Mouse (Mus musculus): Measurements from ENCODE around the gene Cltc.

DNA sequence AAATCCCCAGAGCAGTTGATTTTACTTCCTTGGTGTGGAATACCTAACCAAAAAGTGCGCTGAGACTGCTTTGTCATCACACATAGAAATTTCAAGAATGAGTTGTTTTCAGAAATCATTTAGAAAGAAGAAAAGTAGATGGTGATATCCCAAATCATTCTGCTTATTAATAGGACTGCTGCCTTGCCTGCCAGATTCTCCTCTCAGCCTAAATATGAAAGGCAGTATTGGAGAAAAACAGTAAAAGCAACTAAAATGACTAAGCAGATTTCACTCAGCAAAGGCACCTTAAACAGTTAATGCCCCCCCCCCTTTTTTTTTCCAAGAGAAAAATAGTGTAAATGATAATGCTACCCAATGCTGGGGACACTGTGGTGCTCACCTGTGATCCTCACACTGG, 1.9 kb upstream of the Cltc start:
- no peak for TF ChIP-seq EP300 (IDR thresholded peaks at IDR 0.05; ENCODE audit: insufficient read depth, low read depth, low read length)
- no peak for TF ChIP-seq POLR2A (IDR thresholded peaks at IDR 0.05; ENCODE audit: insufficient read depth, low read length)
